Mouse (Mus musculus) embryonic stem cell, embryonic (primary cell): Measurements from ENCODE around the gene Col4a2.

Source experiments
- CTCF ChIA-PET, 4 experiments: fragments of 300-600 bp in 2 of 4; fragments of 350-600 bp in 2 of 4; sonication (Branson Sonifier 250); formaldehyde crosslinking; loops; one replicate each; lab custom pipeline; 2022; ENCODE audit warnings: inconsistent platforms in 2 of 4; lab: Charles Lee
- POLR2A ChIA-PET, 4 experiments: fragments of 300-600 bp in 2 of 4; fragments of 350-600 bp in 2 of 4; sonication (Branson Sonifier 250); formaldehyde crosslinking; loops; one replicate each; lab custom pipeline; 2022; ENCODE audit warnings: antibody characterized with exemption in 4 of 4, inconsistent platforms in 1 of 4; lab: Charles Lee

Gene Col4a2

GRCm38 (mm10) chr8:11401183-11401582 lies 88.6 kb downstream of the Col4a2 start:
- ChIA-PET POLR2A (no interaction called here), CTCF (no interaction called here)

GRCm38 (mm10) chr8:11402220-11402619 lies 89.6 kb downstream of the Col4a2 start:
- CTCF ChIA-PET: interaction anchor here in 1 of 4 experiments (1.0 kb wide), 1 partner anchor 18 kb away, joined by 3 read pairs; no protein-coding TSS in a partner anchor
- POLR2A ChIA-PET: no interaction called here

GRCm38 (mm10) chr8:11403813-11404212 lies 91.2 kb downstream of the Col4a2 start:
- POLR2A ChIA-PET: interaction anchor here in 1 of 4 experiments (0.7 kb wide), 1 partner anchor 298 kb away, joined by 3 read pairs; no protein-coding TSS in a partner anchor
- CTCF ChIA-PET: interaction anchor here in 2 of 4 experiments (0.9 to 1.8 kb wide), 3 partner anchors 16 to 150 kb away, joined by 3 to 8 read pairs (median 4); no protein-coding TSS in a partner anchor

GRCm38 (mm10) chr8:11404614-11405013 lies 92.0 kb downstream of the Col4a2 start:
- POLR2A ChIA-PET: no interaction called here
- CTCF ChIA-PET: interaction anchor here in 2 of 4 experiments (0.6 to 1.8 kb wide), 5 partner anchors 15 to 151 kb away, joined by 3 to 8 read pairs (median 4); no protein-coding TSS in a partner anchor

- POLR2A ChIA-PET: interaction anchor here in 1 of 4 experiments (1.0 to 1.3 kb wide), 2 partner anchors 14 to 152 kb away, joined by 3 read pairs; no protein-coding TSS in a partner anchor
- CTCF ChIA-PET: interaction anchor here in 2 of 4 experiments (1.1 to 1.6 kb wide), 3 partner anchors 14 to 176 kb away, joined by 3 to 4 read pairs (median 3); no protein-coding TSS in a partner anchor
These were observed 93.3 kb downstream of the Col4a2 start for GRCm38 (mm10) chr8:11405722-11406481.

- CTCF ChIA-PET: interaction anchor here in 3 of 4 experiments (0.6 to 1.8 kb wide), 2 partner anchors 9 to 200 kb away, joined by 5 read pairs; no protein-coding TSS in a partner anchor
These were observed 99.0 kb downstream of the Col4a2 start for GRCm38 (mm10) chr8:11411504-11412124.

GRCm38 (mm10) chr8:11412450-11412849 lies 99.8 kb downstream of the Col4a2 start:
- CTCF ChIA-PET: interaction anchor here in 3 of 4 experiments (0.6 to 1.8 kb wide), 4 partner anchors 9 to 289 kb away, joined by 3 to 5 read pairs (median 3); no protein-coding TSS in a partner anchor
- POLR2A ChIA-PET: interaction anchor here in 2 of 4 experiments (0.7 to 1.0 kb wide), 2 partner anchors 17 to 100 kb away, joined by 3 read pairs; partner anchors contain the start of genes Col4a1 (in 1 of the 2) and Col4a2 (in 1 of the 2)

More at GRCm38 (mm10) chr8:11411504-11412124, 99.0 kb downstream of the Col4a2 start:
- POLR2A ChIA-PET: interaction anchor here in 3 of 4 experiments (0.6 to 1.0 kb wide), 3 partner anchors 18 to 144 kb away, joined by 3 read pairs; partner anchors contain the start of genes Col4a1 (in 1 of the 3), Col4a2 (in 1 of the 3) and Ing1 (in 1 of the 3)

GRCm38 (mm10) chr8:11414304-11414703 lies 101.7 kb downstream of the Col4a2 start:
- ChIA-PET CTCF (interaction anchor here in 2 of 4 experiments (0.9 to 1.0 kb wide), 2 partner anchors 136 to 161 kb away, joined by 3 to 5 read pairs; no protein-coding TSS in a partner anchor), POLR2A (no interaction called here)

- CTCF ChIA-PET: interaction anchor here in 2 of 4 experiments (0.9 to 1.0 kb wide), 2 partner anchors 137 to 162 kb away, joined by 3 to 5 read pairs; no protein-coding TSS in a partner anchor
- POLR2A ChIA-PET: interaction anchor here in 1 of 4 experiments (0.7 kb wide), 1 partner anchor 165 kb away, joined by 3 read pairs; no protein-coding TSS in a partner anchor
These were observed 102.5 kb downstream of the Col4a2 start for GRCm38 (mm10) chr8:11415089-11415488.

GRCm38 (mm10) chr8:11417762-11418161 lies 105.2 kb downstream of the Col4a2 start:
- CTCF ChIA-PET: no interaction called here
- POLR2A ChIA-PET: no interaction called here

- ChIA-PET POLR2A (interaction anchor here in 2 of 4 experiments (0.5 to 0.8 kb wide), 2 partner anchors 50 to 337 kb away, joined by 3 read pairs; no protein-coding TSS in a partner anchor), CTCF (interaction anchor here (0.5 to 3.7 kb wide), 56 partner anchors 9 to 1005 kb away, joined by 3 to 70 read pairs (median 3); partner anchors contain the start of gene Naxd (in 1 of the 4))
These were observed 106.6 kb downstream of the Col4a2 start for GRCm38 (mm10) chr8:11419232-11419631.

GRCm38 (mm10) chr8:11419645-11420044 lies 107.0 kb downstream of the Col4a2 start:
- ChIA-PET CTCF (interaction anchor here (0.5 to 3.7 kb wide), 54 partner anchors 9 to 1005 kb away, joined by 3 to 70 read pairs (median 4); partner anchors contain the start of gene Naxd (in 1 of the 4)), POLR2A (interaction anchor here in 1 of 4 experiments (0.8 kb wide), 1 partner anchor 49 kb away, joined by 3 read pairs; no protein-coding TSS in a partner anchor)

GRCm38 (mm10) chr8:11421105-11421504 lies 108.5 kb downstream of the Col4a2 start:
- POLR2A ChIA-PET: interaction anchor here in 1 of 4 experiments (0.6 to 1.0 kb wide), 2 partner anchors 108 to 611 kb away, joined by 3 read pairs; no protein-coding TSS in a partner anchor
- CTCF ChIA-PET: interaction anchor here (0.6 to 3.7 kb wide), 64 partner anchors 9 to 1044 kb away, joined by 3 to 70 read pairs (median 4); partner anchors contain the start of gene Ankrd10 (in 1 of the 4)

- ChIA-PET CTCF (interaction anchor here in 2 of 4 experiments (1.1 to 3.7 kb wide), 6 partner anchors 8 to 168 kb away, joined by 3 to 70 read pairs (median 8); no protein-coding TSS in a partner anchor), POLR2A (no interaction called here)
These were observed 109.4 kb downstream of the Col4a2 start for GRCm38 (mm10) chr8:11421968-11422367.

- ChIA-PET POLR2A (interaction anchor here in 1 of 4 experiments (0.7 kb wide), 2 partner anchors 135 to 204 kb away, joined by 3 read pairs; no protein-coding TSS in a partner anchor), CTCF (interaction anchor here in 3 of 4 experiments (0.6 to 2.9 kb wide), 12 partner anchors 11 to 420 kb away, joined by 3 to 14 read pairs (median 3); no protein-coding TSS in a partner anchor)
These were observed 110.5 kb downstream of the Col4a2 start for GRCm38 (mm10) chr8:11423091-11423490.

GRCm38 (mm10) chr8:11430688-11431087 lies 118.1 kb downstream of the Col4a2 start:
- ChIA-PET CTCF (interaction anchor here (0.6 to 2.5 kb wide), 33 partner anchors 9 to 513 kb away, joined by 3 to 19 read pairs (median 3); partner anchors contain the start of gene Rab20 (in 1 of the 4)), POLR2A (interaction anchor here in 2 of 4 experiments (0.5 to 1.3 kb wide), 4 partner anchors 38 to 235 kb away, joined by 3 read pairs; partner anchors contain the start of gene Ing1 (in 1 of the 2))

GRCm38 (mm10) chr8:11437862-11438261 lies 125.3 kb downstream of the Col4a2 start:
- CTCF ChIA-PET: interaction anchor here in 2 of 4 experiments (0.6 to 1.9 kb wide), 5 partner anchors 7 to 1128 kb away, joined by 3 to 9 read pairs (median 3); no protein-coding TSS in a partner anchor

More at GRCm38 (mm10) chr8:11437862-11438261, 125.3 kb downstream of the Col4a2 start:
- POLR2A ChIA-PET: interaction anchor here in 1 of 4 experiments (1.4 kb wide), 1 partner anchor 10 kb away, joined by 5 read pairs; no protein-coding TSS in a partner anchor
